Mouse (Mus musculus): ENCODE measurements around the gene Dapk1.

GRCm38 (mm10) chr13:60664816-60665215, 63.1 kb downstream of the Dapk1 start:
- TF ChIP-seq GATA1 (IDR thresholded peaks at IDR 0.05; ENCODE audit: low read length) (no peak), TAL1 (IDR thresholded peaks at IDR 0.05; ENCODE audit: low read length) (no peak)

Data from erythroblast, embryonic 14.5 days (primary cell).